Mouse (Mus musculus) thymus, postnatal 25 days (tissue): ENCODE results near the gene Pex12.
"Not testable (repeated sequence)": the region's sequence is repeated elsewhere in the genome, so short reads cannot be mapped to it uniquely, and the experiment has no call there.

Experiments
- DNase-seq: peaks from one replicate; pipeline ENCODE4 v3.0.0; 2022

Pex12 gene

DNA sequence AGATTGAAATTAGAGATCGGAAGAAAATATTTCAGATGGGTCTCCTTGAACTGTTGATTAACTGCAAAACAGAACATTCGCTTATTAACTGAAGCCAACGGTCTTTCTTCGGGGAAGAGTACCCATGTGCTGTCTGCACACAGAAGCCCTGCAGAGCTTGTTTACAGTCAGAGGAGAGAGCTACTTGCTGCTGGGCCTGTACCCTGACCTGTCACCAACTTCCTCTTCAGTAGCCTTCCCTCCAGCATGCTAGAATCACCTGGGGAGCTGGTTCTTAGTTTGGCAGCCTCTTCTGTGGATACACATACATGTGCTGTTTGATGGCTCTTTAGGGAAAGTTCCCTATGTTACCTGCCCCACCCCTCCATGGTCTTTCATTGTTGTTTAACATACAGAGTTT, 16.8 kb downstream of the Pex12 start:
- no peak for DNase-seq

- DNase-seq: no peak
Observed at GRCm38 (mm10) chr11:83282084-83282483, 20.3 kb downstream of the Pex12 start.

DNA sequence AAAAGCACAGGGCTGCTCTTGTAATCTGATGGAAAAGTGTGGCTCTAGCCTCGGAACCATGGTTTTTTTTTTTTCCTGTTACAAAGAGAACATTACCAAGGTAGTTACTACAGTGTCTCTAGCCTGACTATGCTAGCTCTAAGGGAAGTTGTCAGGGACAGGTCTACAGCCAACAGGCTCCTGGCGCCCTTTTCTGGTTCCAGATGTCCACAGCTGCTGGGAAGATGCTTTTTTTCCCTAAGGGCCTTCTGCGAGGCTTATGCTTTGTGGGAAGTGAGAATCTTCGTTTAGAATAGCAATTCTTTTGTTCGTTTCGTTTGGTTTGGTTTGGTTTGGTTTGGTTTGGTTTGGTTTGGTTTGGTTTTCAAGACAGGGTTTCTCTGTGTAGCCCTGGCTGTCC, 22.7 kb downstream of the Pex12 start:
- no peak for DNase-seq

GRCm38 (mm10) chr11:83279024-83279423, 23.4 kb downstream of the Pex12 start:
- no peak for DNase-seq

- no peak for DNase-seq
Observed at GRCm38 (mm10) chr11:83276251-83276650, 26.1 kb downstream of the Pex12 start.

DNA sequence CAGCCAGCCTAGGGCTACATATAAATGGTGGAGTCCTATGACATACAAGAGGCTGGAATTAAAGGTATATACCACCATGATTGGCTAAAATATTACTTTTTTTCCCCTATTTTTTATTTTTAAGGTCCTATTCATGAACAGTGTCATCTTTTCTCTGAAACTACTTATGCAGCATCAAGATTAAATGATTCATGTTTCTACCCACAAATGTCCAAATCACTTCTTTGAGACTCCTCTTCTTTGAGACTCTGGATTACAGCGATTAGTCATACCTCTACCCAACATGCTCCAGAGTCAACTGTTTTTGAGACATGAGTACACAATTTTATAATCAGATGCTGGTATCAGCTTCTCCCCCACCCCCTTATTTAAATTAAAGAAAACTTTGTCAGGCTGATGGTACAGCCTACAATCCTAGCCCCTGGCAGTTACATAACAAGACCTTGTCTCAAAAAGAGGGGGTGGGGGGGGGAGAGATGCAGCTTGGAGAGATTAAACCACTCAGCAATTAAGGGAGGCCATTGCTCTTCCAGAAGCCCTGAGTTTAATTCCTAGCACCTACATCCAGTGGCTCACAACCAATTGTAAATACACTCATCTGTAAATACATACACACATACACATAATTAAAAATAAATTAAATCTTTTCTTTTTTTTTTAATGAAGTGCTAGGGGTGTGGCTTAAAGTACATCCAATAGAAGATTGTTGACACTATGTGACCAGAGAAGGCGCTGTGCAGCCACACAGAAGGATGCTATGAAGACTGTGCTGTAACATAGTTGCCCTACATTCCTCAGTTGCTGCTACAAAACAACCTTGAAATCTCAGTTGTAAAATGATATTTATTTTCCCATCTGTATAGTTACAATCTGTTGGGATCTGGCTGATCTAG, 30.2 kb downstream of the Pex12 start:
- peak; percentile 45 for DNase-seq

DNA sequence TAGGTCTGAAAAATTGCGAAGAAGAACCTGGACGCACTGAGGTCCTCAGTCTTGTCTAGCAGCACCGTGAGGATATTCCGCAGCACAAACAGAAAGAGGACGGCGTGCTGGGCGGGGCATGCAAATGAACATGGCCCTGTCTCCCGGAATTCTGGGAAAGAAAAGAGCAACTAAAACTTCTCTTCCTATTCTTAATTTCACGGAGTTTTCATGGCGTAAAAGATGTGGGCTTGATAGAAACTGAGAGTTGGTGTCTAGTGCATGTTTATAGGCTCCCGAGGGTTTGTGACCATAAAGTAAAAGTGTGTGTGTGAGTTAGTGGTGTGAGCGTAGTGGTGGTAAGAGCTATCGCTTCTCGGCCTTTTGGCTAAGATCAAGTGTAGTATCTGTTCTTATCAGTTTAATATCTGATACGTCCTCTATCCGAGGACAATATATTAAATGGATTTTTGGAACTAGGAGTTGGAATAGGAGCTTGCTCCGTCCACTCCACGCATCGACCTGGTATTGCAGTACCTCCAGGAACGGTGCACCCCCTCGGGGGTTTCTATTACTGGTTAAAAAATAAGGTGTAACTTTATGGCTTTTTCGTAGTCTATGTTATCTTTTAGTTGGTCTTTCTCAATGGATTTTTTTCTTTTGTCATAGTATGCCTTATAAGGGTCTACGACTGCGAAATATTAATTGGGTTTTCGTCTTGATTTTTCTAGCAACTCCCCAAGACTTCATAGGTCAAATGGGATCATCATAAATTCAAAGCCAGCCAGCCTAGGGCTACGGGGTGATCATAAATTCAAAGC, 31.0 kb downstream of the Pex12 start:
- peak; percentile 86 for DNase-seq

DNA sequence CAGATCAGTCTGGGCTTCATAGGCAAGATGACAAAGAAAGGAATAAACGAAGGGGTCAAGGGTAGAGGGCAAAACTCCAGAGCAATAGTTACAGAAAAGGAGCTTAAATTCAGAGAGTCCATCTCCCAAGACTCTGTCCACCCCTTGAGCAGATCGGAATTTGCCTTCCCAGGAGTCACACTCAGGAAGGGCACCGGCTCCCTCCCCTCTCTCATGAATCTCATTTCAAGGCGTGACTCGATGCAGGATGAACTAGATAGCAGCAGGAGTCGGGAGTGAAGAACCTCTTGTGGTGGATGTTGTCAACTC, 31.6 kb downstream of the Pex12 start:
- no peak for DNase-seq

- no peak for DNase-seq
Observed at GRCm38 (mm10) chr11:83263146-83263545, 39.2 kb downstream of the Pex12 start.

- DNase-seq: peak; percentile 48
Observed at GRCm38 (mm10) chr11:83262673-83263072, 39.7 kb downstream of the Pex12 start.

- not testable (repeated sequence) for DNase-seq
Observed at GRCm38 (mm10) chr11:83257211-83257610, 45.2 kb downstream of the Pex12 start.
